Mouse (Mus musculus) heart, postnatal 0 days (tissue): ENCODE measurements at regions not wholly inside any gene's neighbourhood (a gene's known extent, or its start where the extent isn't known, plus 50 kb on each side); places are given as distances from the start of the nearest gene placed in this dataset.

Experiments
- CTCF ChIP-seq: IDR thresholded peaks from 2 replicates; pipeline ENCODE4 v1.5.1; 2016; ENCODE audit warnings: antibody characterized with exemption, control low read depth, low read depth
- EP300 ChIP-seq: IDR thresholded peaks from 2 replicates; pipeline ENCODE4 v1.6.1; 2016; ENCODE audit warnings: antibody characterized with exemption, low read depth

DNA sequence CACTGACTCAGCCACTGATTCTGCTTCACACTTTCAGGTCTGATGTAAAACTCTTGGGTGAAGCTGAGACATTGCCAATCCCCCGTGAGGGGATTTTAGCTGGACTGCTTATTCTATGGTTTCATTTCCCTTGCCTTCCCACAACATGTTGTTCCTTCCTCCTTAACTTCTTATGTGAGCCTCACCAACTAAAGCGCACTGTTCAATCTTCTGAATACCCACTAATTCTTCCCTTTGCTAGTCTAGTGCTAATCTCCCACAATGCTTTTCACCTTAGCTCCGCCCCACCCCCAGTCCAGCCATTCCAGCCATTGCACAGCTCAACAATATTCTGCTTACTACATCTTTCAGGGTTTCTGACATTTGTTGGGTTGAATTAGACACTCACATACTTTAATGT lies 196.7 kb downstream of the Hlx start:
- TF ChIP-seq CTCF = no peak
- TF ChIP-seq EP300 = no peak
